Mouse (Mus musculus) myocyte (in vitro differentiated cells): ENCODE measurements around the gene Map7d3.
A peak's percentile ranks its signal among the peaks of the same experiment; 100 is the strongest.

Source experiments
- CEBPB ChIP-seq: IDR thresholded peaks from 2 replicates; pipeline ENCODE4 v1.6.1; 2011; ENCODE audit warnings: mild to moderate bottlenecking, moderate library complexity; ENCODE audit not compliant: poor library complexity, insufficient read depth, severe bottlenecking
- MAX ChIP-seq: IDR thresholded peaks from one replicate; pipeline ENCODE4 v1.6.1; 2011; ENCODE audit warnings: low read depth, mild to moderate bottlenecking, control low read depth
- MYOG ChIP-seq, 3 experiments: IDR thresholded peaks; one replicate each; pipeline ENCODE4 v1.6.1; 2011; ENCODE audit warnings: control low read depth in 2 of 3, low read depth in 2 of 3, mild to moderate bottlenecking in 2 of 3; ENCODE audit not compliant: insufficient read length in 2 of 3, control insufficient read depth in 1 of 3, insufficient read depth in 1 of 3
- POLR2A ChIP-seq: IDR thresholded peaks from one replicate; pipeline ENCODE4 v1.6.1; 2011; ENCODE audit warnings: low read depth, mild to moderate bottlenecking, control low read depth, moderate library complexity; ENCODE audit not compliant: insufficient read length
- POLR2AphosphoS2 ChIP-seq: IDR thresholded peaks from one replicate; pipeline ENCODE4 v1.6.1; 2011; ENCODE audit warnings: low read depth, control low read depth; ENCODE audit not compliant: insufficient read length
- REST ChIP-seq: IDR thresholded peaks from one replicate; pipeline ENCODE4 v1.6.1; 2011; ENCODE audit warnings: mild to moderate bottlenecking, control low read depth, moderate library complexity; ENCODE audit not compliant: insufficient read depth, insufficient read length

DNA sequence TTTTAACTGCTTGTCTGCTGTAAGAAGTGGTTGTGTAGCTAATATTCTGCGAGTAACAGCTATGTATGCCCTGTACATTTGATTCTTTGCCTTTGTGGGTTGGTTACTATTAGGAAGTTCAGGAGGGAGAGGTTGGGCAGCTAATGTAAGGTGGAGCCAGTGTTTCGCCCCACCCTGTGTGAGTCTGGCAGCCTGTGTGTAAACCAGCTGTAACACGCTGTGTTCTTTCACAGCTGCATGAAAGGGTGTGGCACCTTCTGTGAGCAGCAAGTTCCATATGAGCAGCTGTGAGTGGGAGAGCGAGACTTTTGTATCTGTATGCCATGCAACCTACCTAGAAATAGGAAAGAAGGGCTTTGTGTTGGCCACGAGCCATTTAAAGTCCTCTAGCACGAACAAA is 70.0 kb downstream of the Map7d3 start:
- TF ChIP-seq POLR2A, result no peak
- no peak for TF ChIP-seq REST
- peak in 1 of 3 experiments; percentile 39 for TF ChIP-seq MYOG (IDR thresholded peaks at IDR 0.05; ENCODE audit: control insufficient read depth in 1 of 3, insufficient read depth in 1 of 3, insufficient read length in 2 of 3, low read depth in 2 of 3)
- no peak for TF ChIP-seq CEBPB
- TF ChIP-seq MAX, result no peak
- no peak for TF ChIP-seq POLR2AphosphoS2
